Mouse (Mus musculus) E14TG2a.4 (cell line): ENCODE results near the gene Mxd1.

Source experiments
- H3K27me3 ChIP-seq: 2 replicates; pipeline ENCODE4 v1.6.1; 2014; ENCODE audit warnings: low read length, control low read depth; ENCODE audit not compliant: insufficient read depth
- H3K36me3 ChIP-seq: 2 replicates; pipeline ENCODE4 v1.6.1; 2014; ENCODE audit warnings: low read length, control low read depth; ENCODE audit not compliant: insufficient read depth
- H3K4me1 ChIP-seq: replicated peaks from 2 replicates; pipeline ENCODE4 v1.6.1; 2014; ENCODE audit warnings: low read depth, low read length, control low read depth
- H3K4me3 ChIP-seq: replicated peaks from 2 replicates; pipeline ENCODE4 v1.5.1; 2014; ENCODE audit warnings: mild to moderate bottlenecking, low read length
- H3K9me3 ChIP-seq: 2 replicates; pipeline ENCODE4 v1.6.1; 2014; ENCODE audit warnings: low read length, control low read depth
- CTCF ChIP-seq: conservative IDR thresholded peaks from 2 replicates; pipeline ENCODE4 v1.5.1; 2014; ENCODE audit warnings: low read length
- NANOG ChIP-seq: IDR thresholded peaks from 2 replicates; pipeline ENCODE4 v1.6.1; 2014; ENCODE audit warnings: borderline replicate concordance, low read length, mixed read lengths
- POU5F1 ChIP-seq: IDR thresholded peaks from 2 replicates; pipeline ENCODE4 v1.6.1; 2014; ENCODE audit warnings: low read length, borderline replicate concordance

Gene Mxd1

GRCm38 (mm10) chr6:86683872-86684654 lies 15.1 kb upstream of the Mxd1 start, which contains the start of gene Snrnp27:
Gene Snrnp27, minus strand, starts transcription at chr6:86684522.
- Histone ChIP-seq H3K36me3 (peaks cover 39% of the 10 kb centered on the region), H3K9me3 (no peaks in the 10 kb centered on the region), H3K4me1 (peaks cover 21% of the 10 kb centered on the region), H3K4me3 (peak within 1 kb of the TSS; percentile 96), H3K27me3 (no peaks in the 10 kb centered on the region)
- TF ChIP-seq NANOG (no peak), POU5F1 (no peak), CTCF (no peak)

- Histone ChIP-seq H3K9me3 (no peaks in the 10 kb centered on the region), H3K4me3 (no peak overlapping the region), H3K4me1 (peaks cover 30% of the 10 kb centered on the region), H3K27me3 (no peaks in the 10 kb centered on the region), H3K36me3 (peaks cover 66% of the 10 kb centered on the region)
- no peak for TF ChIP-seq POU5F1
- no peak for TF ChIP-seq CTCF
- no peak for TF ChIP-seq NANOG
Measured at GRCm38 (mm10) chr6:86681289-86681688, 12.3 kb upstream of the Mxd1 start.

DNA sequence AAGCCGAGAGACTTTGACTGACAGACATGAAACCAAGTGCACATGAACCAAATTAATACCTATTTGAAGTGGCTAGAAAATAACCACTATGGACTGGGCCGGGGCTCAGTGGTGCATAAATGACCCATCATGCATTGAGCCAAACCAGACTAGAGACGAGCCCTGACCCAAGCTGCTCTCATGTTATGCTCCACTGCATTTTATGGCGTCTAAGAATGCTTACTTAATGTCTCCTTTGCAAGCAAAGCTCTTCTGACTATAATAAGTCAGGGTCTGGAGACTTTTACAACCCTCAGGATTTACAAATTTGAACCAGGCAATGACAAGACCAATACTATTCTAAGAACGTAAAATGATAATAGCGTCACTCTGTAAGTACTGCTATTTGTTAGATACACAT lies 9.4 kb upstream of the Mxd1 start:
- peaks cover 16% of the 10 kb centered on the region for H3K4me1 ChIP-seq
- TF ChIP-seq CTCF (no peak), POU5F1 (no peak), NANOG (no peak)

GRCm38 (mm10) chr6:86670873-86671272 lies 1.9 kb upstream of the Mxd1 start:
- TF ChIP-seq POU5F1 = no peak
- TF ChIP-seq CTCF = peak; percentile 72
- H3K36me3 ChIP-seq = peaks cover 54% of the 10 kb centered on the region
- no peak overlapping the region for H3K4me3 ChIP-seq
- H3K4me1 ChIP-seq = peaks cover 20% of the 10 kb centered on the region
- no peaks in the 10 kb centered on the region for H3K9me3 ChIP-seq
- peaks cover 3% of the 10 kb centered on the region; the same call in 1 of the 2 replicates for H3K27me3 ChIP-seq

More for the DNA sequence above, 9.4 kb upstream of the Mxd1 start:
- Histone ChIP-seq H3K27me3 (no peaks in the 10 kb centered on the region), H3K9me3 (no peaks in the 10 kb centered on the region), H3K36me3 (peaks cover 94% of the 10 kb centered on the region), H3K4me3 (no peak overlapping the region)

- H3K4me3 ChIP-seq = peak overlapping the region; percentile 92
- peaks cover 20% of the 10 kb centered on the region for H3K4me1 ChIP-seq
- H3K36me3 ChIP-seq = peaks cover 40% of the 10 kb centered on the region
- TF ChIP-seq POU5F1 (no peak), NANOG (no peak), CTCF (no peak)
- H3K27me3 ChIP-seq = peaks cover 3% of the 10 kb centered on the region; the same call in 1 of the 2 replicates
- no peaks in the 10 kb centered on the region for H3K9me3 ChIP-seq
Measured at GRCm38 (mm10) chr6:86669240-86669727, 323 bp upstream of the Mxd1 start.

- TF ChIP-seq CTCF (no peak), NANOG (no peak), POU5F1 (no peak)
- Histone ChIP-seq H3K36me3 (peaks cover 24% of the 10 kb centered on the region), H3K27me3 (peaks cover 3% of the 10 kb centered on the region; the same call in 1 of the 2 replicates), H3K4me3 (no peak overlapping the region), H3K4me1 (peaks cover 20% of the 10 kb centered on the region), H3K9me3 (no peaks in the 10 kb centered on the region)
Measured at GRCm38 (mm10) chr6:86667061-86667460, 1.9 kb downstream of the Mxd1 start.

- Histone ChIP-seq H3K27me3 (peaks cover 3% of the 10 kb centered on the region; the same call in 1 of the 2 replicates), H3K4me1 (peaks cover 21% of the 10 kb centered on the region), H3K4me3 (no peak overlapping the region), H3K36me3 (peaks cover 18% of the 10 kb centered on the region), H3K9me3 (no peaks in the 10 kb centered on the region)
- TF ChIP-seq NANOG = no peak
- no peak for TF ChIP-seq CTCF
- TF ChIP-seq POU5F1 = no peak
Measured at GRCm38 (mm10) chr6:86665560-86666307, 3.2 kb downstream of the Mxd1 start.

- Histone ChIP-seq H3K4me1 (peaks cover 26% of the 10 kb centered on the region), H3K36me3 (peaks cover 22% of the 10 kb centered on the region), H3K9me3 (no peaks in the 10 kb centered on the region), H3K4me3 (no peak overlapping the region), H3K27me3 (peaks cover 3% of the 10 kb centered on the region; the same call in 1 of the 2 replicates)
- TF ChIP-seq POU5F1 (no peak), CTCF (no peak), NANOG (no peak)
Measured at GRCm38 (mm10) chr6:86665076-86665475, 3.9 kb downstream of the Mxd1 start.
